Mouse (Mus musculus): ENCODE results near the gene Hoxa1. TPM values are rescaled to one million over a fixed set of nuclear protein-coding genes. Genes with fewer than 3 reads are reported as not detected.

Hoxa1 gene
- polyA plus RNA-seq, 1 experiment from 2014 or later, result 1.0 TPM

GRCm38 (mm10) chr6:52111846-52112245 is 46.3 kb downstream of the Hoxa1 start:
- H3K4me2 ChIP-seq, result no peak overlapping the region
- peaks cover 24% of the 10 kb centered on the region for H3K27me3 ChIP-seq (replicated peaks)
- no peak overlapping the region for H3K27ac ChIP-seq
- no peaks in the 10 kb centered on the region for H3K9me3 ChIP-seq (replicated peaks)
- no peak overlapping the region for H3K4me3 ChIP-seq
- 71% methylated on average over 4 of the region's 4 CpGs for WGBS (ENCODE audit: insufficient replicate concordance)
- no peaks in the 10 kb centered on the region for H3K36me3 ChIP-seq
- no peak overlapping the region for H3K9ac ChIP-seq
- ATAC-seq, result no peak
- no peaks in the 10 kb centered on the region for H3K4me1 ChIP-seq

DNA sequence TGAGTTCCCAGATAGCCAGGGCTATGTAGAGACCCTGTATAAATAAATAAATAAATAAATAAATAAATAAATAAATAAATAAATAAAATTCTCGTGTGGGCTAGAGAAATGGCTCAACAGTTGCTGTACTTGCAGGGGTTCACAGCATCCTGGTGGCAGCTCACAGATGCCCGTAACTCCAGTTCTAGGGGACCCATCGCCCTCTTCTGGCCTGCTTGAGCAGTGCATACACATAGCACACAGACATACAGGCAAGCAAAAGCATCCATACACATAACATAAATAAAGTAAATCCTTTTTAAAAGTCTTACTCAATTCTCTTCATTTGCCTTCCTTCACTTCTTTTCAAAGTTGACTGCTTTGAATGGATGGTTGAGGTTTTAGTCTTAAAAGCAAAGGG is 50.7 kb downstream of the Hoxa1 start:
- Histone ChIP-seq H3K27me3 (replicated peaks) (peaks cover 20% of the 10 kb centered on the region), H3K36me3 (no peaks in the 10 kb centered on the region), H3K4me1 (0 out of 2 replicates have a peak, but pooled peaks cover 2% of the 10 kb centered on the region), H3K27ac (no peak overlapping the region), H3K4me2 (no peak overlapping the region), H3K4me3 (no peak overlapping the region), H3K9me3 (replicated peaks) (no peaks in the 10 kb centered on the region), H3K9ac (no peak overlapping the region)
- ATAC-seq, result no peak
- 69% methylated on average over 3 of the region's 3 CpGs for WGBS (ENCODE audit: insufficient replicate concordance)

GRCm38 (mm10) chr6:52106716-52107115 is 51.4 kb downstream of the Hoxa1 start:
- H3K9me3 ChIP-seq (replicated peaks), result no peaks in the 10 kb centered on the region

GRCm38 (mm10) chr6:52106178-52106577 is 51.9 kb downstream of the Hoxa1 start:
- Histone ChIP-seq H3K27me3 (replicated peaks) (peaks cover 20% of the 10 kb centered on the region), H3K4me2 (no peak overlapping the region), H3K4me3 (no peak overlapping the region), H3K9me3 (replicated peaks) (no peaks in the 10 kb centered on the region), H3K4me1 (0 out of 2 replicates have a peak, but pooled peaks cover 2% of the 10 kb centered on the region), H3K36me3 (no peaks in the 10 kb centered on the region), H3K27ac (no peak overlapping the region), H3K9ac (no peak overlapping the region)
- WGBS (ENCODE audit: insufficient replicate concordance), result 45% methylated on average over 3 of the region's 3 CpGs
- no peak for ATAC-seq

More at GRCm38 (mm10) chr6:52106716-52107115, 51.4 kb downstream of the Hoxa1 start:
- Histone ChIP-seq H3K4me3 (no peak overlapping the region), H3K27ac (no peak overlapping the region), H3K27me3 (replicated peaks) (peaks cover 20% of the 10 kb centered on the region), H3K9ac (no peak overlapping the region), H3K4me1 (0 out of 2 replicates have a peak, but pooled peaks cover 2% of the 10 kb centered on the region), H3K36me3 (no peaks in the 10 kb centered on the region), H3K4me2 (no peak overlapping the region)
- 50% methylated on average over 3 of the region's 3 CpGs for WGBS (ENCODE audit: insufficient replicate concordance)
- no peak for ATAC-seq

Other genes with a start within 250 kb of the Hoxa1 start
- gene Skap2, start 145.8 kb downstream of the Hoxa1 start, polyA plus RNA-seq (2016; fragmentation: Nextera tagmentation; extraction: Ambion mirVana), result 22.2 and 22.6 TPM in 2 replicates
- 1.4 TPM in 2 replicates for gene Hoxa2, start 6.5 kb upstream of the Hoxa1 start, polyA plus RNA-seq (2016; fragmentation: Nextera tagmentation; extraction: Ambion mirVana)
- 0.29 TPM in 2 replicates for gene 5730596B20Rik, start 19.2 kb upstream of the Hoxa1 start, polyA plus RNA-seq (2016; fragmentation: Nextera tagmentation; extraction: Ambion mirVana)
- 0.79 and 0.92 TPM in 2 replicates for gene Hoxa4, start 33.4 kb upstream of the Hoxa1 start, polyA plus RNA-seq (2016; fragmentation: Nextera tagmentation; extraction: Ambion mirVana)
- gene Hoxa5, start 46.3 kb upstream of the Hoxa1 start, polyA plus RNA-seq (2016; fragmentation: Nextera tagmentation; extraction: Ambion mirVana), result 2.1 and 3.1 TPM in 2 replicates
- 0.14 and 0.20 TPM in 2 replicates for gene Hoxa6, start 50.4 kb upstream of the Hoxa1 start, polyA plus RNA-seq (2016; fragmentation: Nextera tagmentation; extraction: Ambion mirVana)
- gene Hoxa3, start 55.0 kb upstream of the Hoxa1 start, polyA plus RNA-seq (2016; fragmentation: Nextera tagmentation; extraction: Ambion mirVana), result 0.97 and 1.2 TPM in 2 replicates
- gene Gm28308, start 55.0 kb upstream of the Hoxa1 start, polyA plus RNA-seq (2016; fragmentation: Nextera tagmentation; extraction: Ambion mirVana), result not detected in 2 replicates
- gene Hoxa7, start 63.5 kb upstream of the Hoxa1 start, polyA plus RNA-seq (2016; fragmentation: Nextera tagmentation; extraction: Ambion mirVana), result 0.74 and 0.81 TPM in 2 replicates
- gene Hoxa9, start 72.8 kb upstream of the Hoxa1 start, polyA plus RNA-seq (2016; fragmentation: Nextera tagmentation; extraction: Ambion mirVana), result 1.2 and 1.4 TPM in 2 replicates
- gene Hoxa10, start 82.5 kb upstream of the Hoxa1 start, polyA plus RNA-seq (2016; fragmentation: Nextera tagmentation; extraction: Ambion mirVana), result 0.44 and 0.61 TPM in 2 replicates
- 0.06 TPM in 1 of 2 replicates, not detected in the other for gene Hoxa11, start 87.5 kb upstream of the Hoxa1 start, polyA plus RNA-seq (2016; fragmentation: Nextera tagmentation; extraction: Ambion mirVana)
- not detected in 2 replicates for gene Hoxa13, start 102.6 kb upstream of the Hoxa1 start, polyA plus RNA-seq (2016; fragmentation: Nextera tagmentation; extraction: Ambion mirVana)
- gene Evx1, start 155.2 kb upstream of the Hoxa1 start, polyA plus RNA-seq (2016; fragmentation: Nextera tagmentation; extraction: Ambion mirVana), result 0.06 TPM in 1 of 2 replicates, not detected in the other

Measured in liver, embryonic 12.5 days (tissue).